Mouse (Mus musculus) CH12.LX (cell line): ENCODE data around the gene Gm21915. TPM values are rescaled to one million over a fixed set of nuclear protein-coding genes. Genes with fewer than 3 reads are reported as not detected.

Source experiments
- DNase-seq: peaks from one replicate; pipeline ENCODE4 v3.0.0-alpha.2; 2013; ENCODE audit errors: extremely low read depth
- H3K27ac ChIP-seq: 2 replicates; pipeline ENCODE4 v1.5.1; 2012; ENCODE audit warnings: low read depth, mild to moderate bottlenecking, control low read depth, moderate library complexity; ENCODE audit not compliant: insufficient read depth
- H3K27me3 ChIP-seq: replicated peaks from 2 replicates; pipeline ENCODE3; 2012; ENCODE audit warnings: inconsistent platforms
- H3K36me3 ChIP-seq, 2 experiments: replicated peaks in 1 of 2; 2 replicates each; pipeline versions ENCODE3 to v1.6.1; 2012; ENCODE audit warnings: inconsistent platforms in 1 of 2, low read length in 1 of 2, mild to moderate bottlenecking in 1 of 2, mixed read lengths in 1 of 2, moderate library complexity in 1 of 2; ENCODE audit not compliant: control insufficient read depth in 1 of 2, insufficient read depth in 1 of 2
- H3K4me1 ChIP-seq, 2 experiments: 2 replicates each; pipeline ENCODE4 v1.6.1; 2012; ENCODE audit warnings: inconsistent platforms in 1 of 2, moderate library complexity in 1 of 2; ENCODE audit not compliant: insufficient read depth in 2 of 2, control insufficient read depth in 1 of 2
- H3K4me2 ChIP-seq: 2 replicates; pipeline ENCODE4 v1.6.1; 2012; ENCODE audit warnings: low read depth, mild to moderate bottlenecking, control low read depth; ENCODE audit not compliant: poor library complexity, insufficient read depth, severe bottlenecking
- H3K4me3 ChIP-seq, 3 experiments: fragments of 150-350 bp in 1 of 3; sonication (generic) in 1 of 3; replicated peaks in 1 of 3; 2 replicates each; pipeline versions ENCODE3 to v1.5.1; 2011 to 2012; ENCODE audit warnings: low read depth in 2 of 3, low read length in 2 of 3, mild to moderate bottlenecking in 2 of 3, moderate library complexity in 2 of 3, control low read depth in 1 of 3, improper control_type of control experiment in 1 of 3, inconsistent platforms in 1 of 3, mixed read lengths in 1 of 3; ENCODE audit not compliant: poor library complexity in 1 of 3
- H3K79me2 ChIP-seq: replicated peaks from 2 replicates; pipeline ENCODE4 v1.6.1; 2012; ENCODE audit warnings: mild to moderate bottlenecking, moderate library complexity; ENCODE audit not compliant: control insufficient read depth, poor library complexity, insufficient read depth, severe bottlenecking; ENCODE audit errors: extremely low read depth
- H3K9ac ChIP-seq: 2 replicates; pipeline ENCODE4 v1.6.1; 2012; ENCODE audit warnings: low read depth, mild to moderate bottlenecking, control low read depth, moderate library complexity; ENCODE audit not compliant: insufficient read depth
- H3K9me3 ChIP-seq: replicated peaks from 2 replicates; pipeline ENCODE3; 2012; ENCODE audit warnings: low read length, inconsistent platforms, mixed read lengths
- CHD1 ChIP-seq: IDR thresholded peaks from 2 replicates; pipeline ENCODE4 v1.6.1; 2012; ENCODE audit warnings: low read depth, low read length, improper control_type of control experiment, inconsistent platforms
- CTCF ChIP-seq, 2 experiments: IDR thresholded peaks in 1 of 2; conservative IDR thresholded peaks in 1 of 2; 2 replicates each; pipeline ENCODE4 v1.5.1; 2011 to 2012; ENCODE audit warnings: low read depth in 2 of 2, low read length in 2 of 2, improper control_type of control experiment in 1 of 2, inconsistent platforms in 1 of 2, mild to moderate bottlenecking in 1 of 2, moderate library complexity in 1 of 2
- ELF1 ChIP-seq: IDR thresholded peaks from 2 replicates; pipeline ENCODE4 v1.6.1; 2014; ENCODE audit warnings: low read depth, mild to moderate bottlenecking, inconsistent platforms, low read length, improper control_type of control experiment
- ETS1 ChIP-seq: conservative IDR thresholded peaks from 2 replicates; pipeline ENCODE4 v1.6.1; 2012; ENCODE audit warnings: low read depth, mild to moderate bottlenecking, inconsistent platforms, low read length, improper control_type of control experiment, moderate library complexity
- GABPA ChIP-seq: IDR thresholded peaks from 2 replicates; pipeline ENCODE4 v1.6.1; 2012; ENCODE audit warnings: low read depth, low read length, improper control_type of control experiment, inconsistent platforms; ENCODE audit not compliant: insufficient replicate concordance
- HCFC1 ChIP-seq: IDR thresholded peaks from 2 replicates; pipeline ENCODE4 v1.6.1; 2012; ENCODE audit warnings: low read depth, mild to moderate bottlenecking, inconsistent platforms, low read length, improper control_type of control experiment
- IRF4 ChIP-seq: IDR thresholded peaks from 2 replicates; pipeline ENCODE4 v1.6.1; 2014; ENCODE audit warnings: low read depth, mild to moderate bottlenecking, inconsistent platforms, low read length, improper control_type of control experiment
- JUN ChIP-seq: IDR thresholded peaks from 2 replicates; pipeline ENCODE4 v1.6.1; 2011; ENCODE audit warnings: low read depth, mild to moderate bottlenecking, low read length, improper control_type of control experiment, moderate library complexity; ENCODE audit not compliant: insufficient read depth
- KAT2A ChIP-seq: IDR thresholded peaks from 2 replicates; pipeline ENCODE4 v1.6.1; 2012; ENCODE audit warnings: low read length, improper control_type of control experiment, inconsistent platforms; ENCODE audit not compliant: insufficient replicate concordance
- MAFK ChIP-seq: IDR thresholded peaks from 2 replicates; pipeline ENCODE4 v1.6.1; 2011; ENCODE audit warnings: low read length, improper control_type of control experiment; ENCODE audit not compliant: insufficient replicate concordance
- MAZ ChIP-seq: IDR thresholded peaks from 2 replicates; pipeline ENCODE4 v1.6.1; 2012; ENCODE audit warnings: low read depth, mild to moderate bottlenecking, inconsistent platforms, low read length, improper control_type of control experiment, moderate library complexity
- MEF2A ChIP-seq: IDR thresholded peaks from 2 replicates; pipeline ENCODE4 v1.6.1; 2014; ENCODE audit warnings: low read depth, mild to moderate bottlenecking, inconsistent platforms, low read length, improper control_type of control experiment, borderline replicate concordance
- MXI1 ChIP-seq: IDR thresholded peaks from 2 replicates; pipeline ENCODE4 v1.6.1; 2011; ENCODE audit warnings: mild to moderate bottlenecking, low read depth, low read length, improper control_type of control experiment
- NELFE ChIP-seq: IDR thresholded peaks from 2 replicates; pipeline ENCODE4 v1.6.1; 2011; ENCODE audit warnings: low read depth, low read length, improper control_type of control experiment
- NRF1 ChIP-seq: IDR thresholded peaks from 2 replicates; pipeline ENCODE4 v1.6.1; 2014; ENCODE audit warnings: low read depth, mild to moderate bottlenecking, inconsistent platforms, low read length, improper control_type of control experiment, moderate library complexity
- POLR2A ChIP-seq: IDR thresholded peaks from 2 replicates; pipeline ENCODE4 v1.6.1; 2011; ENCODE audit warnings: low read depth, mild to moderate bottlenecking, improper control_type of control experiment, low read length
- POLR2AphosphoS2 ChIP-seq: IDR thresholded peaks from 2 replicates; pipeline ENCODE4 v1.6.1; 2011; ENCODE audit warnings: low read depth, low read length, improper control_type of control experiment
- RAD21 ChIP-seq: IDR thresholded peaks from 2 replicates; pipeline ENCODE4 v1.6.1; 2011; ENCODE audit warnings: low read depth, mild to moderate bottlenecking, low read length, improper control_type of control experiment, moderate library complexity
- SMC3 ChIP-seq: IDR thresholded peaks from 2 replicates; pipeline ENCODE4 v1.6.1; 2011; ENCODE audit warnings: low read depth, low read length, improper control_type of control experiment
- TBP ChIP-seq: conservative IDR thresholded peaks from 2 replicates; pipeline ENCODE4 v1.6.1; 2011; ENCODE audit warnings: low read depth, low read length, improper control_type of control experiment
- USF2 ChIP-seq: conservative IDR thresholded peaks from 2 replicates; pipeline ENCODE4 v1.6.1; 2011; ENCODE audit warnings: low read depth, low read length, improper control_type of control experiment
- ZC3H11A ChIP-seq: IDR thresholded peaks from 2 replicates; pipeline ENCODE4 v1.6.1; 2012; ENCODE audit warnings: low read depth, mild to moderate bottlenecking, inconsistent platforms, low read length, improper control_type of control experiment
- ZKSCAN1 ChIP-seq: IDR thresholded peaks from 2 replicates; pipeline ENCODE4 v1.6.1; 2012; ENCODE audit warnings: low read depth, inconsistent platforms, low read length, improper control_type of control experiment, borderline replicate concordance
- ZMIZ1 ChIP-seq: IDR thresholded peaks from 2 replicates; pipeline ENCODE4 v1.6.1; 2012; ENCODE audit warnings: low read depth, mild to moderate bottlenecking, inconsistent platforms, low read length, improper control_type of control experiment
- ZNF384 ChIP-seq: IDR thresholded peaks from 2 replicates; pipeline ENCODE4 v1.6.1; 2012; ENCODE audit warnings: low read depth, low read length, improper control_type of control experiment, inconsistent platforms
- dilution Hi-C: fragments of 300-500 bp; cut with MboI; formaldehyde crosslinking; loops from 2 replicates; pipeline ENCODE4 v1.14.3; 2020; ENCODE audit warnings: low sequenced_read_pairs; ENCODE audit not compliant: extremely low pct_unique_long_range_greater_than_20kb, extremely low pct_ligation_motif_present
- in situ Hi-C: fragments of 300-500 bp; cut with MboI; formaldehyde crosslinking; loops from 3 replicates; pipeline ENCODE4 v1.14.3; 2019; ENCODE audit warnings: low sequenced_read_pairs, low pct_ligation_motif_present, low pct_unique_long_range_greater_than_20kb, mixed read lengths
- polyA plus RNA-seq: library from polyadenylated mRNA; unstranded; fragments of >175 nt; gene quantifications from 2 replicates; pipeline ENCODE4 v1.2.1, GENCODE M21; 2012; ENCODE audit warnings: low read depth; ENCODE audit not compliant: insufficient read length
- total RNA-seq, 2 experiments: library from RNA; depleted of rRNA; stranded (reverse); fragments of 300-350 nt in 1 of 2; fragments of >200 nt in 1 of 2; gene quantifications; 2 replicates each; pipeline ENCODE4 v1.2.3; 2012 to 2014

The Gm21915 gene
- total and polyA plus RNA-seq, 3 experiments, result not detected

- Histone ChIP-seq H3K9me3 (no peaks in the 10 kb centered on the region), H3K9ac (no peak overlapping the region), H3K27me3 (peaks cover 2% of the 10 kb centered on the region), H3K4me3 (no peak overlapping the region), H3K27ac (no peak overlapping the region), H3K4me2 (peak overlapping the region; percentile 24; the same call in 1 of the 2 replicates), H3K4me1 (peaks cover 12 to 49% of the 10 kb centered on the region in 2 experiments), H3K79me2 (no peaks in the 10 kb centered on the region), H3K36me3 (no peaks in the 10 kb centered on the region)
- DNase-seq, result peak; percentile 81
- in situ Hi-C loops, result no loop called here
- TF ChIP-seq ETS1 (peak; percentile 68), POLR2A (no peak), RAD21 (no peak), ZC3H11A (no peak), MAFK (peak; percentile 91), MEF2A (peak; percentile 32; the same call in 1 of the 2 replicates), USF2 (no peak), TBP (no peak), MXI1 (no peak), ELF1 (no peak)
- dilution Hi-C loops, result no loop called here
Measured at GRCm38 (mm10) chr9:40631101-40631500, 39.3 kb upstream of the Gm21915 start.

DNA sequence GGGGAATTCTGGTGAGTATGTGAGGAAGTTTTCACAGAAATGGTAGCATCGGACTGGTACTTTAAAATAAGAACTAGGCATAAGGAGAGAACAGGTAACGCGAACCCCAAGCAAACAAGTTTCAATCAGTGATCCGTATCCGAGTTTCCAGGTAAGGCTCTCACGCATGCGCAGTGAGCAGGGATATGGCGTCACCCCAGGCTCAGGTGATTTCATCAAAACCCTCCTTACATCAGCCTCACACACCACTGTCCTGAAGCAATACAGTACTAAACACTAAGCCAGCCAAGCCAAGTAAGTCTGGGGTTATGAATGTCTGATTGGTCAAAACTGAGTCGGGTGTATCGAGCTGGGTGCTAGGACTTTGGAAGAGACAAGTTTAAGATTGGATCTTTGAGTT, 38.9 kb upstream of the Gm21915 start:
- Histone ChIP-seq H3K9ac (no peak overlapping the region), H3K36me3 (no peaks in the 10 kb centered on the region), H3K79me2 (no peaks in the 10 kb centered on the region), H3K9me3 (no peaks in the 10 kb centered on the region), H3K4me1 (peaks cover 12 to 49% of the 10 kb centered on the region in 2 experiments), H3K27ac (no peak overlapping the region), H3K4me3 (no peak overlapping the region), H3K27me3 (no peaks in the 10 kb centered on the region)
- no peak for DNase-seq
- dilution Hi-C loops (no loop called here), in situ Hi-C loops (no loop called here)
- no peak for TF ChIP-seq POLR2AphosphoS2
- peak; percentile 72 for TF ChIP-seq NRF1
- TF ChIP-seq TBP, result 0 out of 2 replicates have a peak, but pooled peaks have one; percentile 8
- no peak for TF ChIP-seq NELFE
- TF ChIP-seq, all 38 proteins: peak for 2
- peak overlapping the region; percentile 24; the same call in 1 of the 2 replicates for H3K4me2 ChIP-seq

- in situ Hi-C loops (no loop called here), dilution Hi-C loops (no loop called here)
- Histone ChIP-seq H3K36me3 (no peaks in the 10 kb centered on the region), H3K4me1 (peaks cover 4 to 28% of the 10 kb centered on the region in 2 experiments), H3K4me2 (no peak overlapping the region), H3K27me3 (peaks cover 3% of the 10 kb centered on the region), H3K27ac (no peak overlapping the region), H3K9ac (no peak overlapping the region), H3K9me3 (no peaks in the 10 kb centered on the region), H3K4me3 (no peak overlapping the region), H3K79me2 (no peaks in the 10 kb centered on the region)
- peak; percentile 67 for DNase-seq
- TF ChIP-seq POLR2A (no peak), NELFE (peak; percentile 30; the same call in 1 of the 2 replicates), KAT2A (no peak), HCFC1 (no peak), MAZ (no peak), CHD1 (no peak), JUN (no peak), GABPA (no peak), POLR2AphosphoS2 (no peak), CTCF (conservative IDR thresholded peaks at IDR 0.05 in 1 of 2, IDR thresholded peaks at IDR 0.05 in 1 of 2; ENCODE audit: low read depth in 2 of 2, low read length in 2 of 2) (peak; percentile 94), ZMIZ1 (no peak), RAD21 (peak; percentile 86), ZNF384 (peak; percentile 70), ZC3H11A (peak; percentile 74), SMC3 (peak; percentile 98), MAFK (no peak), TBP (no peak), IRF4 (no peak), MEF2A (no peak), USF2 (no peak), ZKSCAN1 (no peak)
Measured at GRCm38 (mm10) chr9:40636054-40636453, 34.4 kb upstream of the Gm21915 start.
